Mouse (Mus musculus) stomach, postnatal 0 days (tissue): Measurements from ENCODE around the gene Prok2.

Experiments
- CTCF ChIP-seq: IDR thresholded peaks from 2 replicates; pipeline ENCODE4 v1.5.1; 2016; ENCODE audit warnings: antibody characterized with exemption, low read depth, mild to moderate bottlenecking, moderate library complexity
- EP300 ChIP-seq: optimal IDR thresholded peaks from 2 replicates; pipeline ENCODE3; 2016; ENCODE audit warnings: antibody characterized with exemption

- TF ChIP-seq CTCF (no peak), EP300 (no peak)
Observed at GRCm38 (mm10) chr6:99725971-99726561, at the start of gene Prok2.
